Mouse (Mus musculus) small intestine, adult 2 months (tissue): ENCODE data around the gene E2f2. TPM values are rescaled to one million over a fixed set of nuclear protein-coding genes. Genes with fewer than 3 reads are reported as not detected.

Experiments used
- H3K27ac ChIP-seq: fragments of 200-500 bp; 2 replicates; pipeline ENCODE4 v1.5.1; 2012; ENCODE audit warnings: low read depth, low read length, control low read depth, inconsistent platforms; ENCODE audit not compliant: insufficient read depth
- H3K27me3 ChIP-seq: fragments of 200-500 bp; 2 replicates; pipeline ENCODE4 v1.6.1; 2012; ENCODE audit warnings: mild to moderate bottlenecking, moderate library complexity, low read length, inconsistent platforms; ENCODE audit not compliant: control insufficient read depth, insufficient read depth
- H3K36me3 ChIP-seq: fragments of 200-500 bp; 2 replicates; pipeline ENCODE4 v1.6.1; 2012; ENCODE audit warnings: mild to moderate bottlenecking, low read length, control low read depth, inconsistent platforms; ENCODE audit not compliant: control insufficient read depth, insufficient read depth
- H3K4me1 ChIP-seq: fragments of 200-500 bp; 2 replicates; pipeline ENCODE4 v1.6.1; 2012; ENCODE audit warnings: low read length, inconsistent platforms, mixed read lengths; ENCODE audit not compliant: control insufficient read depth, insufficient read depth, insufficient read length
- H3K4me3 ChIP-seq: fragments of 200-500 bp; 2 replicates; pipeline ENCODE4 v1.5.1; 2012; ENCODE audit warnings: low read depth, mild to moderate bottlenecking, control low read depth, inconsistent platforms, low read length, moderate library complexity
- CTCF ChIP-seq: fragments of 200-500 bp; IDR thresholded peaks from 2 replicates; pipeline ENCODE4 v1.5.1; 2012; ENCODE audit warnings: low read depth, mild to moderate bottlenecking, control low read depth, inconsistent platforms, low read length, moderate library complexity, mixed read lengths; ENCODE audit not compliant: insufficient replicate concordance, insufficient read length; ENCODE audit errors: extremely low read depth
- POLR2A ChIP-seq: fragments of 200-500 bp; IDR thresholded peaks from 2 replicates; pipeline ENCODE4 v1.6.1; 2012; ENCODE audit warnings: low read depth, mild to moderate bottlenecking, control low read depth, inconsistent platforms, low read length, moderate library complexity
- WGBS: fragments of 180-500 bp; shearing (Covaris S2); methylation state at CpG from one replicate; pipeline ENCODE4 v1.1.7; 2018; 5-methylcytosine and 5-hydroxymethylcytosine counted together
- polyA plus RNA-seq: library from polyadenylated mRNA; depleted of rRNA; stranded (reverse); fragments of >200 nt; gene quantifications from 2 replicates; pipeline ENCODE4 v1.2.3, GENCODE M21; 2012

The E2f2 gene
- polyA plus RNA-seq, 1 experiment, result 11.5 TPM

DNA sequence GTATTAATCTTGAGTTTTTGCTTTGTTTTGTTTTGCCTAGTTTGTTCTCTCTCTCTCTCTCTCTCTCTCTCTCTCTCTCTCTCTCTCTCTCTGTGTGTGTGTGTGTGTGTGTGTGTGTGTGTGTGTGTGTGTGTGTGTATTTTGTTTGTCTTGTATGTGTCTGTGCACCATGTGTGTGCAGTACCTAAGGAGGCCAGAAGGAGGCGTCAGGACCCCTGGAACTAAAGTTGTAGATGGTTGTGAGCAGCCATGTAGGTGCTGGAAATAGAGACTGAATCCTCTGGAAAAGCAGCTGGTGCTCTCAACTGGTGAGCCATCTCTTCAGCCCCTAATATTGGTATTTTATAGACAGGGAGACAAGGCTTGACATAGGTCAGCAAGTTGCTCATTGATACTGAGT, 42.4 kb upstream of the E2f2 start:
- no peak overlapping the region for H3K27ac ChIP-seq
- H3K4me3 ChIP-seq, result no peak overlapping the region
- WGBS, result 80% methylated on average over 1 of the region's 1 CpGs
- H3K4me1 ChIP-seq, result no peaks in the 10 kb centered on the region
- peak; percentile 16; the same call in 1 of the 2 replicates for TF ChIP-seq CTCF
- TF ChIP-seq POLR2A, result no peak
- peaks cover 4% of the 10 kb centered on the region; the same call in 1 of the 2 replicates for H3K27me3 ChIP-seq
- no peaks in the 10 kb centered on the region for H3K36me3 ChIP-seq

DNA sequence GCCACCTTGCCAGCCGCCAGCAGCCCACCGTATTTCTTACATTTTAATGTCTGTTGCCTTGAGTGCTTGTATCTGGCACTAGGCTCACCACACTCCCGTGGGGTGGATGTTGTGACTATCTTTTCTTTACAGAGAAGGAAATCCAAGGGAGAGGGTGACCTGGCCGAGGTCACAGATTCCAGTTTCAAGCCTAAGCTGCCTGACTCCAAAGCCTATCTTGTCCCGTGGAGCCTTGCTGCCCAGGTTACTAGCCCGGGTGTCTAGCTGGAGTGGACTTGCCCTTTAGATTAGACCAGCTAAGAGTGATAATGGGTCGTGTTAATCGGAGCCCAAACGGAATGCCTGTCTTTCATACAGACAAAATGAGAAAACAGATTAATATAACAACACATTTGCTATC, 38.4 kb upstream of the E2f2 start:
- peaks cover 4% of the 10 kb centered on the region; the same call in 1 of the 2 replicates for H3K27me3 ChIP-seq
- no peak for TF ChIP-seq CTCF
- TF ChIP-seq POLR2A, result no peak

DNA sequence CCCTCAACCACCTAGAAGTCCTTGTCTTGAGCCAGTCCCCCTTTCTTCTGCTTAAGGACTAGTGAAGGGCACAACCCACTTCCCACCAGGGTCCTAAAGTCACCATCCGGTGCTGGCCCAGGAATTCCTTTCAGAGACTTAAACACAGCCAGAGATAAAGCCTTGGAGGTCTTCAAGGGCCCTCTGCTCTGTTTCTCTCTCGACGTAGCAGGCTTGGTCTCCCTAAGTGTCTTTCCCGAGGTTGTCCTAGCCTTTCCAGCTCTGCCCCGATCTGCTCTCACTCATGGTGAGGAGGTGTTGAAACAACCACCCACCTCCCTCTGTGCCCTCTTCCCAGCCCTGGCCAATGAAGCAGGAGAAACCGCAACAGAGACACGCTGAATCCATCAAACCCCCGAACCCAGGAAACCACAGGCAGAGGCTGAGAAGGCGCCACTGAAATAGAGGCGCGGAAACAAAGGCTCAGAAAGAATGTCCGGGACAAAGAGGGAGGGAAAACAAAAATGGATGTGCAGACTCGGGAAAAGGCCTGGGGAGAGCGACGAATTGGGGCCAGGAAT, 37.7 kb upstream of the E2f2 start:
- Histone ChIP-seq H3K4me3 (peak overlapping the region; percentile 51), H3K27me3 (peaks cover 4% of the 10 kb centered on the region; the same call in 1 of the 2 replicates), H3K36me3 (no peaks in the 10 kb centered on the region), H3K27ac (peak overlapping the region; percentile 91), H3K4me1 (peaks cover 6% of the 10 kb centered on the region)
- no peak for TF ChIP-seq CTCF
- no peak for TF ChIP-seq POLR2A
- WGBS, result 17% methylated on average over 15 of the region's 15 CpGs

More for the DNA sequence above, 38.4 kb upstream of the E2f2 start:
- Histone ChIP-seq H3K4me1 (peaks cover 6% of the 10 kb centered on the region), H3K27ac (peak overlapping the region; percentile 91; the same call in 1 of the 2 replicates), H3K4me3 (no peak overlapping the region), H3K36me3 (no peaks in the 10 kb centered on the region)
- WGBS, result 59% methylated on average over 9 of the region's 9 CpGs

DNA sequence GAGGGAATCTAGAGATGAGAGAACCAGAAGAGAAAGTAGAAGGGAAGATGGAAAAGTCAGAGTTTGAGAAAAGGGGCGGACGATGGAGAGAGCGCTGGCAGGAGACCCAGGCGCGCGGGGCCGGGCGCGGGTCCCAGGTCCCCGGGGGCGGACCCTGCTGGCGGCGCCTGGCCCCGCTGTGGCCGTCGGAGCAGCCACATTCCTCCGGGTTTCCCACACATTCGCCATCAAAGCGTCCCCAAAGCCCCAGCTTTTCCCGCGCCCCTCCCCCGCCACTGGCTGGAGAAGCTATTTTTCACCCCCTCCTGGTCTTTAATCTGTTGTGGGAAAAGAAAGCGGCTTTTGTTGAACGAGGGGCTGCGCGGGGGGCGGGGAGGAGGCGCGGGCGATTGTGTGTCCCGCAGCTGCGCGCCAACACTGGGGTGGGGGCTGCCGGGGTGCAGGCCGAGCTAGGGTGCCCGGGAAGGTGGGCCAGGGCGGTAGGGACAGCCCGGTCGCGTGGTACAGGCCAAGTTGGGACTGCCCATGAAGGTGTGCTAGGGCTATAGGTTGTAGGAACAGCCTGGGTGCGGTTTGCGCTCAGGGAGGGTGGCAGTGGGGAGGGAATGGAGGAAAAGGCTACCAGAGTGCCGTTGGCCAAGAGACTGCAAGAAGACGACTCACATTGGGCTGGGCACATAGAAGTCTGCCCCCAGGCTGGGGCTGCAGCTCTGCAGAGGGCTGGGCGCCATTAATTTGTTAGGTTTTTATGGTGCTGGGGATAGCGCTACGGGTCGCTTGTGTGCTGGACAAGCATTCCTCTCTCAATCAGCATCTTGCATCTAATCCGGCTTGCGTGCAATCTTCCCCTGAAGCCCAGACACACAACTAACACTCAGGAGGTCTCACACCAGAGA, 37.0 kb upstream of the E2f2 start:
- Histone ChIP-seq H3K27me3 (peaks cover 4% of the 10 kb centered on the region; the same call in 1 of the 2 replicates), H3K36me3 (no peaks in the 10 kb centered on the region), H3K4me1 (peaks cover 9% of the 10 kb centered on the region), H3K27ac (peak overlapping the region; percentile 91), H3K4me3 (peak overlapping the region; percentile 51)
- TF ChIP-seq POLR2A, result 0 out of 2 replicates have a peak, but pooled peaks have one; percentile 24
- no peak for TF ChIP-seq CTCF
- WGBS, result 5% methylated on average over 50 of the region's 50 CpGs

DNA sequence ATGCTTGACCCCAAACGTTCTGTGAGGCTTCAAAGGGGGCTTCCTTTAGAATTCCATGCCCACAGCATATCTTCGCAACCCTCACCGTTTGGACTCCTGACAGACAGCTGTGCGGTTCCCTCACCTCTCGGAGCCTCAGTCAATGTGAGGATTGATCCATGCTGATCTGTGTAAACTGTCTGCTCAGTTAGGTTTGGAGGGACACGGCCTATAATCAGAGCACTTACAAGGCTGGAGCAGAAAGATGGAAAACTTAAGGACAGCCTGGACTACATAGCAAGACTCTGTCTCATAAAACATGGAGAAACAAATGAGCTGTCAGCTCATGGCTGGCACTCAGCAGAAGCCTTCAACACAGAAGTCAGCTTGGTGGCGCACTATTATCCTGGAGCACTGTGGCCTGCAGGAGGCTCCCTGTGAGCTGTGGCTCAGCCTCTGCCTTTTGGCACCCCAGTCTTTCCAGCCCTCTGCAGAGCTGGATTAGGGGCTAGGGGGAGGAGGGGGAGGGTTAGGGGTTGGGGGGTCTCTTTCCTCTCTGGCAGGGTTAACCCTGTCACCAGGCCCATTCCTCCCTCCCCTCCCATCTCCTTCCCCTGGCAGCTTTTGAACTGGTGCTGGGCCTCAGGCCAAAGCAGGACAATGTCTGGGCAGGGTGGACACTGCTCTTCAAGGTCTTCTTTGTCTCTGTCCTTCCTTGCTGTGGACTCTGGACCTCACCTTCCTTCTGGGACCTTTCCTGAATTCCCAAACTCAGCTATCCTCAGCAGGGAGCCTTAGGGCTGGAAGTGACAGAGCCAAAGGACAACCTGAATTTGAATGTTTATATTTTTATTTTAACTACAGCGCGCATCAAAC, 36.1 kb upstream of the E2f2 start:
- Histone ChIP-seq H3K27ac (peak overlapping the region; percentile 6; the same call in 1 of the 2 replicates), H3K36me3 (no peaks in the 10 kb centered on the region), H3K27me3 (peaks cover 4% of the 10 kb centered on the region; the same call in 1 of the 2 replicates), H3K4me1 (peaks cover 14% of the 10 kb centered on the region), H3K4me3 (no peak overlapping the region)
- TF ChIP-seq CTCF, result 0 out of 2 replicates have a peak, but pooled peaks have one; percentile 7
- TF ChIP-seq POLR2A, result no peak
- WGBS, result 62% methylated on average over 9 of the region's 9 CpGs

DNA sequence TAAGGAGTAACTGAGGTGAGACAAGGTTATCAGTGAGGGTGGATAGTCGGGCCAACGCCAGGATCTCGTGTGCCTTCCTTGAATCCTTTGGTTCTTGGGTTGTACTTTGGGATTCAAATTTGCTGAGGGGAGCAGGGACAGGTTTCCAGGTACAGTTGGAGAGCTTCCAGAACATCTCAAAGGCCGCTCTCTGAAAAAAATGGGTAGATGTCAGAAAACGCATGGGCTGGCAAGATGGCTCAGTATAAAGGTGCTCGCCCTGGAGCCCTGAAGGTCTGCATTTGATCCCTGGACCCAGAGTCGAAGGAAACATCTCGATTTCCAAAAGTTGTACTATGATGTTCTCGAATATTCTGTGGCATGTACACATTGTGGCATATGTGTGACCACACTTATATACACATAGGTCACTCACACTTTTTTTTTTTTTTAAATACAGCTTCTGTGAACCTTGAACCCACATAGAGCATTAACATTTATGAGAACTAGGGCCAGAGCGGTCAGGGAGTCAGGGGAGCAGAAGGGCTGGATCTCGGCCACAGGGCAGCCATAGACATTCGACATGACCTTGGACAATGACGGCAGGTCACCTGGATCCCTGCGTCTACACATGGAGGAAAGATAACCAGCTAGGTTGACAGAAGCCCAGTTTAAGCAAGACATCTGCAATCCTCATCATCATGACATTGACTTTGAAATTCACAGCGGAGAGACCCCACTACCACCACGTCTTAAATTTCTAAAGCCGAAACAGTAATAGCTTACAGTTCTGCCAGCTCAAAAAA, 32.7 kb upstream of the E2f2 start:
- Histone ChIP-seq H3K36me3 (no peaks in the 10 kb centered on the region), H3K4me3 (no peak overlapping the region), H3K27ac (peak overlapping the region; percentile 25), H3K27me3 (peaks cover 2% of the 10 kb centered on the region; the same call in 1 of the 2 replicates), H3K4me1 (peaks cover 22% of the 10 kb centered on the region)
- WGBS, result 61% methylated on average over 17 of the region's 17 CpGs
- TF ChIP-seq POLR2A (no peak), CTCF (no peak)
